Mouse (Mus musculus) liver, embryonic 16.5 days (tissue): ENCODE results near the gene Acbd6. TPM values are rescaled to one million over a fixed set of nuclear protein-coding genes. Genes with fewer than 3 reads are reported as not detected.

Experiments
- ATAC-seq: fragments of 200-750 bp; cut with Nextera tagmentation; 2 replicates; pipeline ENCODE4 v1.8.0; 2017; ENCODE audit warnings: low read depth, mild to moderate bottlenecking, moderate number of reproducible peaks, moderate library complexity
- H3K27ac ChIP-seq: fragments of 300-500 bp; sonication (generic); 2 replicates; pipeline ENCODE4 v1.5.1; 2014; ENCODE audit warnings: mild to moderate bottlenecking, low read length
- H3K27me3 ChIP-seq: fragments of 300-500 bp; sonication (generic); 2 replicates; pipeline ENCODE4 v1.6.1; 2014; ENCODE audit warnings: low read depth, low read length, mixed read lengths; ENCODE audit not compliant: control insufficient read depth, insufficient read depth
- H3K36me3 ChIP-seq: fragments of 300-500 bp; sonication (generic); 2 replicates; pipeline ENCODE4 v1.6.1; 2014; ENCODE audit warnings: mild to moderate bottlenecking; ENCODE audit not compliant: control insufficient read depth, insufficient read depth
- H3K4me1 ChIP-seq: fragments of 300-500 bp; sonication (generic); 2 replicates; pipeline ENCODE4 v1.6.1; 2014; ENCODE audit warnings: low read depth, low read length, mixed read lengths; ENCODE audit not compliant: control insufficient read depth
- H3K4me2 ChIP-seq: fragments of 300-500 bp; sonication (generic); 2 replicates; pipeline ENCODE4 v1.6.1; 2014; ENCODE audit warnings: low read depth, low read length, mixed read lengths
- H3K4me3 ChIP-seq: fragments of 300-500 bp; sonication (generic); 2 replicates; pipeline ENCODE4 v1.5.1; 2014; ENCODE audit warnings: low read depth, mild to moderate bottlenecking, low read length
- H3K9ac ChIP-seq: fragments of 300-500 bp; sonication (generic); 2 replicates; pipeline ENCODE4 v1.6.1; 2014; ENCODE audit warnings: low read depth, low read length
- H3K9me3 ChIP-seq: fragments of 300-500 bp; sonication (generic); replicated peaks from 2 replicates; pipeline ENCODE4 v1.6.1; 2016; ENCODE audit warnings: low read length; ENCODE audit not compliant: control insufficient read depth
- WGBS: fragments of 180-500 bp; shearing (Covaris S2); extraction: QIAGEN DNeasy Blood & Tissue Kit; methylation state at CpG from one replicate; pipeline ENCODE4 v1.1.7; 2014; ENCODE audit not compliant: insufficient replicate concordance; 5-methylcytosine and 5-hydroxymethylcytosine counted together
- polyA plus RNA-seq: library from polyadenylated mRNA; unstranded; fragments of >200 nt; fragmentation: Nextera tagmentation; extraction: Ambion mirVana; gene quantifications from 2 replicates; pipeline ENCODE4 v1.2.1, GENCODE M21; 2015

The Acbd6 gene
- polyA plus RNA-seq, 1 experiment from 2014 or later = 29.1 TPM

DNA sequence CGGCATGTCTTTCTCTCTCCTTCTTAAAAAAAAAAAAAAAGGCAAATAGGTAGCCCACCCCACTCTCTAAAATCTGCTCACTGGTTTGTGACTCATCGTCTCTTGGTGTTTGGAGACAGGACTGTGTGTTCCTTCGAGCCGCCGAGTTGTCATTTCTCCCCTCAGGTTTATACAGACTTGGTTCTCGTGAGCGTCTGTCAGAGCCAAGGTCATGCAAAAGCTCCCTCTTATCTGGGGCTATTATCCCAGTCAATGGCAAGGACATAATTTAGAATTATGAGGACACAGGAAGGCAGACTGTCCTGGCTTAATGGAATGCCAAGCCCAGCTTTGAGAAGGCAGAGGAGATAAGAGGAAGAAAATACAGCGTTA, 30.1 kb upstream of the Acbd6 start:
- Histone ChIP-seq H3K27me3 (peaks cover 5% of the 10 kb centered on the region; the same call in 1 of the 2 replicates), H3K9me3 (no peaks in the 10 kb centered on the region), H3K27ac (no peak overlapping the region), H3K4me2 (no peak overlapping the region), H3K4me1 (no peaks in the 10 kb centered on the region), H3K36me3 (no peaks in the 10 kb centered on the region), H3K4me3 (no peak overlapping the region), H3K9ac (no peak overlapping the region)
- ATAC-seq = no peak
- 36% methylated on average over 8 of the region's 8 CpGs for WGBS

DNA sequence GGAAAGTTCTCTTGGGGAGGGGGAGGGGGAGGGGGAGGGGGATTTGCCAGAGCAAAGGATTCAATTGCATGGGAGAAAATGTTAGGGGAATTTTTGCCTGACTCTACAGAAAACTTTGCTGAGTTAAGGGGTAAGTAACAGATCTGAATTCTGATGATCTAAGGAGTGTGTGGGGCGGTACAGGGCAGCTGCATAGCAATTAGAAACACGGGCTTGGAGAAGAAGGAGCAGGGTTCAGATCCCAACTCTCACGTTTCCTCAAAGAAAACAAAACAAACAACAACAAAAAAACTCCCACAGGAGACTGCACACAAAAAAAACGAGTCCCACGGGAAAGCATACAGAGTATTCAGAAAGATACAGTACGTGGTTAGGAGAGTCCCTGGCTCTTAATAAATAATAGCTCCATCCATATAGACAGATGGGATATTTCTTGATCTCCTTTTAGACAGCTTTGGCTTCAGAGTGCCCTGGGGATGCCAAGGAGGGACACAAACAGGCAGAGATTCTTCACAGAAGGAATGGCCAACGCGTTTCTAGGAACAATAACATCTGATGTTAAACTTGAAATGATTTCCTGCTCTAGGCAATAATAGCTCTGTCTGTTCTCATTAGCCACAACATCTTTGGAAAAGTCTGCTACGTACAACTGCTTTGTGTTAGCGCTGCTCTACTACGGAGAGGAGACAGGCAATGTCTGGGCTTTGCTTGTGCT, 29.4 kb upstream of the Acbd6 start:
- no peak for ATAC-seq
- no peak overlapping the region for H3K4me2 ChIP-seq
- H3K9me3 ChIP-seq = no peaks in the 10 kb centered on the region
- no peaks in the 10 kb centered on the region for H3K36me3 ChIP-seq
- 43% methylated on average over 11 of the region's 11 CpGs for WGBS
- no peaks in the 10 kb centered on the region for H3K4me1 ChIP-seq
- no peak overlapping the region for H3K27ac ChIP-seq
- no peak overlapping the region for H3K4me3 ChIP-seq
- H3K9ac ChIP-seq = no peak overlapping the region
- H3K27me3 ChIP-seq = peaks cover 5% of the 10 kb centered on the region; the same call in 1 of the 2 replicates

DNA sequence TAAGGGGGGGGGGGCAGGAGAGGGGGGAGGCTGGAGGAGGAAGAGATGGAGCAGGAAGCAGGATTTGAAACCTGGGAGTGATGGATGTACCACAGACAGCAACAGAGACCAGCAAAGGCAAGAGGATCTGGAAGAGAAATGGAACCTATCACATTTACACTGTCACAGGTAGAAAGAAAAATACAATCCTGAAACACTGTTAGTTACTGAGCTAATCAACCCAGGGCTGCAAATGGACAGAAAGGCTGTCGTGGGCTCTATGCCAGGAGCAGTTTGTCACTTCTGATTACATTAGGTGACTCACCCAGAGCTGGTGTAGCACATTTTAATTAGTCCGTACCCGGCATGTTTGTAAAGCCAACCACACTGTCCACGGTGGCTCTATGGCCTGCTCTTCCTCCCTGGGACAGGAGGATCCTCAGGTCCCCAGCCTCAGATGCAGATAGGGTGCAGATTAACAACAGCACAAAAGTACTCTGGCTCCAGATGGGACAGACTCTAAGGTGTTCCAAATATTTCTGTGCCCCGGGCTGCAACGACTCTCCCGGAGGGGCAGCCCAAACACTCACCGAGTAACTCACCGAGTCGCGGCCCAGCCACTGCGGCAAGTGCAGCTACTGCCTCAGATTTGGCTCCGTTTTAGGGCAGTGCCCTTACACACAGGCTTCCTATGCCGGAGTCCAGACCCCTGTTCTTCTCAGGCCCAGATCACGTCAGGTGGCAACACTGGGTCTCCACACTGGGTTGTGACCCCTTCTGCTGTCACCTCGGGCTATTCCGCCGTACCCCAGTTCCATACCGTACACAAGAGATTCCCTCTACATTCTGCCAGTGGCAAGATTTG, 28.6 kb upstream of the Acbd6 start:
- H3K9ac ChIP-seq = no peak overlapping the region
- H3K9me3 ChIP-seq = no peaks in the 10 kb centered on the region
- WGBS = 80% methylated on average over 19 of the region's 19 CpGs
- H3K27me3 ChIP-seq = peaks cover 5% of the 10 kb centered on the region; the same call in 1 of the 2 replicates
- H3K36me3 ChIP-seq = no peaks in the 10 kb centered on the region
- no peak overlapping the region for H3K4me2 ChIP-seq
- ATAC-seq = no peak
- H3K4me1 ChIP-seq = no peaks in the 10 kb centered on the region
- H3K27ac ChIP-seq = no peak overlapping the region
- no peak overlapping the region for H3K4me3 ChIP-seq

DNA sequence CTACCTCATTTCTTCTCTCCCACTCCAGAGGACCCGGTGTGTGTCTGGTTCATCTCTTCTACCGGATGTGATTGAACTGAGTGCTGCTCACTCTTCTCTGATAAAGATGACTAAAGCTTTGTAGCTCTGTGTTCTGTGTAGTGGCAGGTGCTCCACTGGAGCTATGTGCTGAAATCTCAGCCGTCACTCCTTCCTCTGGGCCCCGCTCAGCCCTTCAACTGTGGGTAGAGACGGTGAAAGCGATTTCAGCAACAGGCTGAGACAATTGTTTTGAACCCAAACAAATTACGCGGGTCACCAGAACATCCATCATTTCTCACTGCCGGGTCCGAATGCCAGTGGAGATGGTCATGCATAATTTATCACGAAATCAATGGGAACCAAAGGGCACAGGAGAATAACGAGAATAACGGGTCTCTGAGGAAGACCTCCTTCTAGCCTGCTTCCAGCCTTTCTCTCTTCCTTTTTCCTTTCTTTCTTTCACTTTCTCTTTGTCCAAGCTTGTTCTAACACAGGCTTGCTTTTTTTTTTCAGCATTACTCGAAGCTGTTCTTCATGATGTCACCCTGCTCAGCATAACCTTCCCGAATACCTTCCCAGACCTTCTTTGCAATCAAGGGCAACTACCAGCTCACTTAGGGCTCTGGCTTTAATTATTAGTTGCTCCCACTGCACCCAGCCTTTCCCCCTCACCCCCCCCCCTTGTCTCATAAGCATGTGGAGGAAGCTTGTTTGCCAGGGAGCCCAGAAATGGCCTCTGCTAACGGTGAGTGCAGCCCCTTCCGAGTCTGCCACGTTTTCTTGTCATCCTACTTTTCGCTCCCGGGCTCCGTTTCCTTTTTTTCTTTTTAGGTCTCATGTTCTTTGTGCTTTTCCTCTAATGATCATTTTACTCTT, 27.1 kb upstream of the Acbd6 start:
- Histone ChIP-seq H3K27ac (no peak overlapping the region), H3K27me3 (peaks cover 5% of the 10 kb centered on the region; the same call in 1 of the 2 replicates), H3K9ac (no peak overlapping the region), H3K4me2 (no peak overlapping the region), H3K4me1 (no peaks in the 10 kb centered on the region), H3K9me3 (no peaks in the 10 kb centered on the region), H3K4me3 (no peak overlapping the region), H3K36me3 (no peaks in the 10 kb centered on the region)
- 65% methylated on average over 21 of the region's 21 CpGs for WGBS
- ATAC-seq = no peak

DNA sequence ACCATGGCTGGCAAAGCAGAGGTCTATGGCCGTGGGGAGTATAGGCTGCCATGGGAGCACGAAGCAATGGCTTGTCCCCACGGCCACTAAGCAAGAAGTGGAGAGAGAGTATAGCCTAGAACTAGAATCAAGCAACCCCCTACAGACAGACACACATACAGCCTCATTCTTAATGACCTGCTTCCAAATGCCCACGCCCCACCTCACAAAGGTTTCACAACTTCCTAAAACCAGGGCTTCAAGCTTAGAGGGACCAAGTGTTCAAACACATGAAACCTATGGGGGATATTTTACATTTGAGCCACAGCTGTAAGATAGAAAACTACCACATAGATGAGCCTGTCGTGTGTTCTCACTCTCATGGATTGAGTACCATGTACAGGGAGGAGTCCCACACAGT, 25.5 kb upstream of the Acbd6 start:
- H3K9ac ChIP-seq = no peak overlapping the region
- H3K9me3 ChIP-seq = no peaks in the 10 kb centered on the region
- ATAC-seq = no peak
- peaks cover 2% of the 10 kb centered on the region; the same call in 1 of the 2 replicates for H3K27me3 ChIP-seq
- 64% methylated on average over 5 of the region's 5 CpGs for WGBS
- H3K4me1 ChIP-seq = no peaks in the 10 kb centered on the region
- no peak overlapping the region for H3K27ac ChIP-seq
- no peaks in the 10 kb centered on the region for H3K36me3 ChIP-seq
- no peak overlapping the region for H3K4me3 ChIP-seq
- no peak overlapping the region for H3K4me2 ChIP-seq

DNA sequence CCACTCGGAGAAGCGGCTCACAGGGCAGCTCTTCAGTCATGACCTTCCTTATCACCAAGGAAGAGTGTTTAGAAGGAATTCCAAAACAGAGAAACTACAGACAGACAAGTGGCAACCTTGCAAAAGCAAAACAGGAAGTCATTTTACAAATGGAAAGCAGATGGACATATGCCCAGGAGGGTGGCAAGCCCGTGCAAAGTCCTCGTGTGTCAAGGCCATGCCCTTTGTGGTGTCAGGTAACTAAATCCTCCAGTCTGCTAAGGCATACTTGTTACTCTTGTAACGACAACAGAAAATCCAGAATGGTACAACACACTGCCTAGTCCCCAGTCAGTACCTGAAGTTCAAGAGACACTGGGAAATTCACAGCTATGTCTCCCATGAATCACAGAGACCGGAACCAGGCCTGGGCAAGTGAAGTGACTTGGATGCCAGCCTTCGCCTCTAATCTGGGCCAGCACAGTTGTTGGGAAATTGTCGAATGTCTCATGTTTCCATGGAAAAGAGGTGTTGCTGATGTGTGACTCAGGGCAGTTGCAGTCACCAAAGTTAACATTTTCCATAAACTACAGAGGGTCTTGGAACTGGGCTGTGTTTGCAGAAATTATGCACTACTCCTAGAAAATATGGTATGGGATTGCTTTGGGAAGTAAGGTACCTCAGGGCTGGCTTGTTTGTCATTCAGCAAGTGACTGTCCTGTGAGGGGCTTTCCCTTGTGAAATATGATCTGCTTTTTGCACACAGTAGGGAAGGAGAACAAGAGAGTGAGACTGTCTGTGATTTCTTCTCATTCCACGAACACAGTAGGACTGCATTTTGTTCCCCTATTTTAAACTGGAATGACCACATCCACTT, 24.9 kb upstream of the Acbd6 start:
- Histone ChIP-seq H3K4me2 (no peak overlapping the region), H3K9me3 (no peaks in the 10 kb centered on the region), H3K4me1 (no peaks in the 10 kb centered on the region), H3K9ac (no peak overlapping the region), H3K36me3 (no peaks in the 10 kb centered on the region), H3K4me3 (no peak overlapping the region), H3K27ac (no peak overlapping the region), H3K27me3 (no peaks in the 10 kb centered on the region)
- 60% methylated on average over 9 of the region's 9 CpGs for WGBS
- ATAC-seq = no peak

DNA sequence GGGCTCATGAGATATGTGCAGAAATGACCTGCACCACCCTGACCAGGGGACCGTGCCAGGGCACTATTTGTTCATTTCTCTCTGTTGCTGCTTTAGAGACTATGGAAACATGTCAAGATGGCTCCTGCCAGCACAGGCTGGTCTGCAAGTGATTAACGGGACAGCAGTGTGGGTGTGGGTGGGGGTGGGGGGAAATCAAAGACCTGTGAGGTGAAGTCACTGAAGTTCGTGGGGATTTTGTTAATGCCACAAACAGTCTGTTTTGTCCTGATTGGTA, 24.3 kb upstream of the Acbd6 start:
- ATAC-seq = no peak
- no peaks in the 10 kb centered on the region for H3K9me3 ChIP-seq
- H3K9ac ChIP-seq = no peak overlapping the region
- no peak overlapping the region for H3K4me3 ChIP-seq
- no peaks in the 10 kb centered on the region for H3K27me3 ChIP-seq
- no peak overlapping the region for H3K4me2 ChIP-seq
- 58% methylated on average over 3 of the region's 3 CpGs for WGBS
- no peaks in the 10 kb centered on the region for H3K36me3 ChIP-seq
- no peaks in the 10 kb centered on the region for H3K4me1 ChIP-seq
- no peak overlapping the region for H3K27ac ChIP-seq

DNA sequence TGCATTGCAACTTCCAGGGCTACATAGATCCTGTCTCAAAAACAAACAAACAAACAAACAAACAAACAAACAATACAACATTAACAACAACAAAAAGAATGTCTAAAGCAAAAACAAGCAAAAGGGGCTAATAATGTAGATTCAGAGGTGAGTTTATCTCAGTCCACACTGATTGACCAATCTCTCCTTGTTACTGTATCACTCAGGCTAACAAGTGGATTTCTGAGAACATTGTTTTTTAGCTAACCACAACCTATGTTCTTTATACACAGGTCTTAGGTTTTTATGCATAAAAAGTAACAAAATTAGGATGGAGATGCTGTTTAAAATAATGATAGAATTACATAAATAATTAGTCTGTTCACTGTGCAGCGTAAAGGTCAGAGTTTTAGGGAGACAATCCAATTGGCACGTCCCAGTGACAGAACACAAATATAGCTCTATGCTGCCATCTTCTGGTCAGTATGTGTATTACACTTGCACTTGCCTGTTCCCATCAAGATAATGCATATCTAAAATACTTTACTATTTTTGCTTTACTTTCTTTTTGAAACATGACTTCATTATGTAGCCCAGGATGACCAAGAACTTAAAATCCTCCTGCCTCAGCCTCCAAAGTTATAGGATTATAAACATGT, 20.8 kb upstream of the Acbd6 start:
- H3K9me3 ChIP-seq = no peaks in the 10 kb centered on the region
- no peak overlapping the region for H3K9ac ChIP-seq
- ATAC-seq = no peak
- H3K36me3 ChIP-seq = no peaks in the 10 kb centered on the region
- no peaks in the 10 kb centered on the region for H3K4me1 ChIP-seq
- no peak overlapping the region for H3K4me3 ChIP-seq
- no peaks in the 10 kb centered on the region for H3K27me3 ChIP-seq
- 3% methylated on average over 2 of the region's 2 CpGs for WGBS
- H3K27ac ChIP-seq = no peak overlapping the region
- H3K4me2 ChIP-seq = no peak overlapping the region
